Mouse (Mus musculus) intestine, postnatal 0 days (tissue): Measurements from ENCODE around the gene Gcnt7. TPM values are rescaled to one million over a fixed set of nuclear protein-coding genes. Genes with fewer than 3 reads are reported as not detected.
A peak's percentile ranks its signal among the peaks of the same experiment; 100 is the strongest.

Experiments used
- ATAC-seq: fragments of 200-750 bp; cut with Nextera tagmentation; 2 replicates; pipeline ENCODE4 v1.8.0; 2017; ENCODE audit warnings: mild to moderate bottlenecking, moderate TSS enrichment, moderate library complexity
- H3K27ac ChIP-seq: fragments of 300-500 bp; sonication (generic); 2 replicates; pipeline ENCODE4 v1.5.1; 2014; ENCODE audit warnings: mild to moderate bottlenecking, low read depth, low read length, moderate library complexity
- H3K27me3 ChIP-seq: fragments of 300-500 bp; sonication (generic); replicated peaks from 2 replicates; pipeline ENCODE4 v1.6.1; 2014; ENCODE audit warnings: low read length, mixed read lengths; ENCODE audit not compliant: control insufficient read depth, insufficient read depth
- H3K36me3 ChIP-seq: fragments of 300-500 bp; sonication (generic); 2 replicates; pipeline ENCODE4 v1.6.1; 2014; ENCODE audit warnings: mild to moderate bottlenecking, moderate library complexity; ENCODE audit not compliant: control insufficient read depth, insufficient read depth
- H3K4me1 ChIP-seq: fragments of 300-500 bp; sonication (generic); replicated peaks from 2 replicates; pipeline ENCODE4 v1.6.1; 2014; ENCODE audit warnings: antibody characterized with exemption, low read length, mixed read lengths; ENCODE audit not compliant: control insufficient read depth, insufficient read depth
- H3K4me2 ChIP-seq: fragments of 300-500 bp; sonication (generic); replicated peaks from 2 replicates; pipeline ENCODE4 v1.6.1; 2014; ENCODE audit warnings: low read depth, mild to moderate bottlenecking, moderate library complexity
- H3K4me3 ChIP-seq: fragments of 300-500 bp; sonication (generic); 2 replicates; pipeline ENCODE4 v1.5.1; 2014; ENCODE audit warnings: low read depth, low read length
- H3K9ac ChIP-seq: fragments of 300-500 bp; sonication (generic); 2 replicates; pipeline ENCODE4 v1.6.1; 2014; ENCODE audit warnings: mild to moderate bottlenecking, low read depth, low read length
- H3K9me3 ChIP-seq: fragments of 300-500 bp; sonication (generic); 2 replicates; pipeline ENCODE4 v1.6.1; 2016; ENCODE audit warnings: mixed run types; ENCODE audit not compliant: control insufficient read depth
- CTCF ChIP-seq: sonication (generic); IDR thresholded peaks from 2 replicates; pipeline ENCODE4 v1.5.1; 2016; ENCODE audit warnings: low read depth, mild to moderate bottlenecking, control low read depth, antibody characterized with exemption, moderate library complexity
- WGBS: fragments of 180-500 bp; shearing (Covaris S2); extraction: QIAGEN DNeasy Blood & Tissue Kit; methylation state at CpG from one replicate; pipeline ENCODE4 v1.1.7; 2014; 5-methylcytosine and 5-hydroxymethylcytosine counted together
- polyA plus RNA-seq: library from polyadenylated mRNA; unstranded; fragments of >200 nt; fragmentation: Nextera tagmentation; extraction: Ambion mirVana; gene quantifications from 2 replicates; pipeline ENCODE4 v1.2.1, GENCODE M21; 2015

Gcnt7 gene
- polyA plus RNA-seq, 1 experiment from 2014 or later: 0.17 TPM

DNA sequence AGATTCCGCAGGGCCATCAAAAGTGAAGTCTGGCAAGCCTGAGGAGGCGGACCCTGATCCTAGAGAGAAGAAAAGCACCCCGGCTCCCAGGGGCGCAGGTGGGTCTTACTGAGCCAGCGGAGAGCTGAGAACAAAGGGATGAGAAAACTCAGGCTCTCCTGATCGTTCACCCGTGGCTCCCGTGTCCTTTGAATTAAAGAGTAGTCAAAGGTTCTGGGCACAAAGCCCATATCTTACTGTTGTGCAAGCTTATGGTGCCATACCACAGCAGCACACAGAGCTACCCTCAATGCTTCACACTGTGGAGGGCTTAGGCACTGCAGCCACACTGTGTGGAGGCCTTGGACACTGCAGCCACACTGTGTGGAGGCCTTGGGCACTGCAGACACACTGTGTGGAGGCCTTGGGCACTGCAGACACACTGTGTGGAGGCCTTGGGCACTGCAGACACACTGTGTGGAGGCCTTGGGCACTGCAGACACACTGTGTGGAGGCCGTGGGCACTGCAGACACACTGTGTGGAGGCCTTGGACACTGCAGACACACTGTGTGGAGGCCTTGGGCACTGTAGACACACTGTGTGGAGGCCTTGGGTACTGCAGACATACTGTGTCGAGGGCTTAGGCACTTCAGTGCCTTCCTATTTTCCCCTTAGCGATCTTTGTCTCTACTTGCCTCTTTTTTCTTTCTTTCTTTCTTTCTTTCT is 8.2 kb upstream of the Gcnt7 start:
- H3K36me3 ChIP-seq: peaks cover 77% of the 10 kb centered on the region
- ATAC-seq: no peak
- H3K9me3 ChIP-seq: no peaks in the 10 kb centered on the region

DNA sequence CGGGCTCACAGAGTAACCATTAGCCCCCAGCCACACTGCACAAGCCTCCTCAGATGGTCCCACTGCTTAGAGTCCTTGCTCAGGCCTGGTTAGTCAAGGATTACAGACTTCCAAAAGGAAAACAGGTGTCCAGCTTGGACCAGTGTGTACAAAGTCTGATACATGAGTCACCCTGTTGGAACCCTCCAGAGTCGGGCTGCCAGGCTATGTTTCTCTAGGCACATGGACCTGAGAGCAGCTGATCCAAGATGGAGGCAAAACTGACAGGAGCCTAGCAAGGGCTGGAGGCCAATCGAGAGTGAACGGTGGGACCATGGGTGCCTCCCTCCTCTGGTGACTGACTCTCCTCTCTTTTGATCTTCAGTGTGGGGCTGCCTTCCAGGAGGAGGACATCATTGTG is 4.4 kb upstream of the Gcnt7 start:
- Histone ChIP-seq H3K4me2 (no peak overlapping the region), H3K27me3 (no peaks in the 10 kb centered on the region), H3K36me3 (peaks cover 68% of the 10 kb centered on the region), H3K4me3 (no peak overlapping the region), H3K9ac (no peak overlapping the region), H3K27ac (no peak overlapping the region), H3K4me1 (no peaks in the 10 kb centered on the region), H3K9me3 (no peaks in the 10 kb centered on the region)
- no peak for ATAC-seq
- TF ChIP-seq CTCF: no peak
- WGBS: 90% methylated on average over 4 of the region's 4 CpGs

More for the DNA sequence above, 8.2 kb upstream of the Gcnt7 start:
- H3K4me1 ChIP-seq: no peaks in the 10 kb centered on the region
- H3K27ac ChIP-seq: no peak overlapping the region
- H3K27me3 ChIP-seq: no peaks in the 10 kb centered on the region
- H3K9ac ChIP-seq: no peak overlapping the region
- 89% methylated on average over 11 of the region's 11 CpGs for WGBS
- 0 out of 2 replicates have a peak, but pooled peaks have one; percentile 5 for TF ChIP-seq CTCF
- no peak overlapping the region for H3K4me3 ChIP-seq
- H3K4me2 ChIP-seq: no peak overlapping the region

DNA sequence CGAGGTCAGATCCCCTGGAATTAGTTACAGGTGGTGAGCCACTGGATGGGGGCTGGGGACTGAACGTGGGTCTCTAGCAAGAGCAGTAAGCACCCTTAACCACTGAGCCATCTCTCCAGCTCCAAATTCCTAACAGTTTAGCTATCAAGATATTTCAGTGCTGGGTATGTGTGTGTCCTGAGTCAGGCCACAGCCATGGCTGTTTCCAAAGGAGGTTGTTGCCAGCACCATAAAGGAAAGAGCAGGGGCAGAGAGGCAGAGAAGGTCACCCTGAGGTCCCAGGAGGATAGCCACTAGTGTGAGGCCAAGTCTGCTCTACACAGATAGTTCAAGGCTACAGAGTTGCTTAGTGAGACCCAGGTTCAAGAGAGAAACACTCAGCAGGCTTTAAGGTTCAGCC is 2.3 kb upstream of the Gcnt7 start:
- Histone ChIP-seq H3K27me3 (no peaks in the 10 kb centered on the region), H3K27ac (no peak overlapping the region), H3K36me3 (peaks cover 62% of the 10 kb centered on the region), H3K4me3 (no peak overlapping the region), H3K4me2 (no peak overlapping the region), H3K4me1 (no peaks in the 10 kb centered on the region), H3K9ac (no peak overlapping the region), H3K9me3 (no peaks in the 10 kb centered on the region)
- no peak for ATAC-seq
- TF ChIP-seq CTCF: no peak
- WGBS: 93% methylated on average over 2 of the region's 2 CpGs

DNA sequence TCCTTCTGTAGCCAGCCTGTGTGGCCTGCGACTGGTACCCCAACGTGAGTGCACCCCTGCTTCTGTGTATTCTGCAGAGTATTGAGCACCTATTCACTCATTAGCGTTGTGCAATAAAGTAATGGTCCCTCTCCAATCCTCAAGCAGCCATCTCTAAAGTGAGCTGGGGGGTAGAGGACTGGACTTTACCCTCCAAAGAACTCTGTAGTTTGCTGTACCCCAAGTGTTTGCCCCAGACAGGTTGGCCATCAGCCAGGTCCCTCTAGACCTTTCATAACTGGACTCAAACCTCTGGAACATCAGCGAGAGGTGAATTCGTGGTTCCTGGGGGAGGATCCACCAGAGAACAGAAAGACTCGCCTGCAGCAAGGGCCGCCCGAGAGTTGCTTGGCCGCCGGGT is 5.9 kb downstream of the Gcnt7 start:
- TF ChIP-seq CTCF: no peak
- Histone ChIP-seq H3K4me1 (no peaks in the 10 kb centered on the region), H3K27ac (no peak overlapping the region), H3K36me3 (peaks cover 82% of the 10 kb centered on the region), H3K4me3 (no peak overlapping the region), H3K4me2 (no peak overlapping the region), H3K27me3 (no peaks in the 10 kb centered on the region), H3K9ac (no peak overlapping the region), H3K9me3 (no peaks in the 10 kb centered on the region)
- no peak for ATAC-seq
- WGBS: 92% methylated on average over 10 of the region's 10 CpGs

DNA sequence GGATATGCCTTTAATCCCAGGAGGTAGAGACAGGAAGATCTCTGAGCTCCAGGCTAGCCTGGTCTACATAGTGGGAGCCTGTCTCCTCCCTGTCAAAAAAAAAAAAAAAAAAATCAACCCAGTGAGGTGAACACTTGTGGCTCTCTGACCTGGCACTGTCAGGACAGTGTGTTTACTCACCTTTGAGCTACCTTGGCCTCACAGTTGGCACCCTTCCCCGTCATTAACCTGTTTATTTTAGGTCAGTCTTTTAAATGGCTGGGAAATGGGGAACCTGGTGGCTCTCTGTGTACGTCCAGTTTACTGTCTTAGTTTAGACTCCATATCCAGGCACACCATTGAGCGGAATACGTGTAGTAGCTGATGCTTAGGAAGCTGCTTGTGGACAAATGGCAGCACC is 6.4 kb downstream of the Gcnt7 start:
- no peaks in the 10 kb centered on the region for H3K4me1 ChIP-seq
- H3K27ac ChIP-seq: no peak overlapping the region
- H3K36me3 ChIP-seq: peaks cover 82% of the 10 kb centered on the region
- TF ChIP-seq CTCF: no peak
- no peaks in the 10 kb centered on the region for H3K27me3 ChIP-seq
- WGBS: 94% methylated on average over 4 of the region's 4 CpGs
- no peak overlapping the region for H3K4me3 ChIP-seq
- no peak overlapping the region for H3K9ac ChIP-seq
- H3K4me2 ChIP-seq: no peak overlapping the region
- ATAC-seq: no peak
- no peaks in the 10 kb centered on the region for H3K9me3 ChIP-seq

DNA sequence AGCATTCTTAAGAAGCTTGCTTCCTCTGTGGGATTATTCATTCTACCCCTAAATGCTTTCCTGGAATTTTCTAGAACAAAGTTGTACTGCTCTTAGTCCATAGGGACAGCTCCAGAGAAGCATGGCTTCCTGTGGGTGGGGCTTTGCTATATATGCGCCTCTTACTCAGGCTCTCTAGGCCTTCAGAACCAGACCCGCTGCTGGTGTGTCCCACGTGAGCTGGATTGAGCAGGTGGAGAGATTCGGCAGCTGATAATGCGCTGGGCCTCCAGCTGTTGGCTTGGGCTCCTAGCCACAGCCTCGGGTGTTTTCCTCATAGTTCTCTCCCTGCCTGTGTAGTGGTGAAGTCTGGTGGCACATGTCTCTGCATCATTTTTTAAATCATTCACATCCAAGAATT is 7.8 kb downstream of the Gcnt7 start:
- no peak overlapping the region for H3K4me3 ChIP-seq
- no peaks in the 10 kb centered on the region for H3K4me1 ChIP-seq
- H3K9ac ChIP-seq: no peak overlapping the region
- no peak overlapping the region for H3K4me2 ChIP-seq
- no peak for ATAC-seq
- H3K27me3 ChIP-seq: no peaks in the 10 kb centered on the region
- H3K36me3 ChIP-seq: peaks cover 87% of the 10 kb centered on the region
- TF ChIP-seq CTCF: no peak
- 79% methylated on average over 6 of the region's 6 CpGs for WGBS
- no peak overlapping the region; the same call in 1 of the 2 replicates for H3K27ac ChIP-seq
- H3K9me3 ChIP-seq: no peaks in the 10 kb centered on the region
